Mouse (Mus musculus) midbrain, postnatal 0 days (tissue): ENCODE measurements around the gene Gm11564. TPM values are rescaled to one million over a fixed set of nuclear protein-coding genes. Genes with fewer than 3 reads are reported as not detected.
"Not testable (repeated sequence)": the region's sequence is repeated elsewhere in the genome, so short reads cannot be mapped to it uniquely, and the experiment has no call there.

Experiments used
- ATAC-seq: fragments of 200-750 bp; cut with Nextera tagmentation; 2 replicates; pipeline ENCODE4 v1.8.0; 2017; ENCODE audit warnings: moderate number of reproducible peaks, mild to moderate bottlenecking, moderate TSS enrichment, moderate library complexity; ENCODE audit not compliant: low FRiP score
- DNase-seq: peaks from one replicate; pipeline ENCODE4 v3.0.0-alpha.2; 2015; ENCODE audit warnings: low spot score
- H3K27ac ChIP-seq: fragments of 300-500 bp; sonication (generic); 2 replicates; pipeline ENCODE4 v1.5.1; 2014; ENCODE audit warnings: low read depth, mild to moderate bottlenecking, low read length, mixed read lengths
- H3K27me3 ChIP-seq: fragments of 300-500 bp; sonication (generic); 2 replicates; pipeline ENCODE4 v1.6.1; 2014; ENCODE audit warnings: low read length, control low read depth, mixed read lengths; ENCODE audit not compliant: insufficient read depth
- H3K36me3 ChIP-seq: fragments of 300-500 bp; sonication (generic); 2 replicates; pipeline ENCODE4 v1.6.1; 2014; ENCODE audit warnings: low read length, control low read depth, mixed read lengths; ENCODE audit not compliant: insufficient read depth
- H3K4me1 ChIP-seq: fragments of 300-500 bp; sonication (generic); 2 replicates; pipeline ENCODE4 v1.6.1; 2014; ENCODE audit warnings: mild to moderate bottlenecking, control low read depth, antibody characterized with exemption, low read length, mixed read lengths; ENCODE audit not compliant: insufficient read depth
- H3K4me2 ChIP-seq: fragments of 300-500 bp; sonication (generic); 2 replicates; pipeline ENCODE4 v1.6.1; 2014; ENCODE audit warnings: low read depth, mild to moderate bottlenecking, low read length, mixed read lengths; ENCODE audit not compliant: poor library complexity, severe bottlenecking
- H3K4me3 ChIP-seq: fragments of 300-500 bp; sonication (generic); 2 replicates; pipeline ENCODE4 v1.5.1; 2014; ENCODE audit warnings: low read depth, mild to moderate bottlenecking, low read length, moderate library complexity
- H3K9ac ChIP-seq: fragments of 300-500 bp; sonication (generic); replicated peaks from 2 replicates; pipeline ENCODE4 v1.6.1; 2014; ENCODE audit warnings: mild to moderate bottlenecking, low read length, moderate library complexity, mixed read lengths; ENCODE audit not compliant: poor library complexity, severe bottlenecking
- H3K9me3 ChIP-seq: fragments of 300-500 bp; sonication (generic); 2 replicates; pipeline ENCODE4 v1.6.1; 2016; ENCODE audit warnings: low read length, control low read depth
- CTCF ChIP-seq: IDR thresholded peaks from 2 replicates; pipeline ENCODE4 v1.5.1; 2016; ENCODE audit warnings: antibody characterized with exemption, mild to moderate bottlenecking
- WGBS: fragments of 180-500 bp; shearing (Covaris S2); extraction: QIAGEN DNeasy Blood & Tissue Kit; methylation state at CpG from one replicate; pipeline ENCODE4 v1.1.7; 2014; 5-methylcytosine and 5-hydroxymethylcytosine counted together
- polyA plus RNA-seq: library from polyadenylated mRNA; unstranded; fragments of >200 nt; fragmentation: Nextera tagmentation; extraction: Ambion mirVana; gene quantifications from 2 replicates; pipeline ENCODE4 v1.2.1, GENCODE M21; 2015
- total RNA-seq: library from RNA; depleted of rRNA; stranded (reverse); fragments of >200 nt; gene quantifications from 2 replicates; pipeline ENCODE4 v1.2.3, GENCODE M21; 2014

Gene Gm11564
- total and polyA plus RNA-seq, 2 experiments from 2014 or later = not detected

- H3K4me3 ChIP-seq = no peak overlapping the region
- H3K9ac ChIP-seq = no peak overlapping the region
- WGBS = 98% methylated on average over 2 of the region's 2 CpGs
- H3K4me1 ChIP-seq = no peaks in the 10 kb centered on the region
- DNase-seq = no peak
- no peak overlapping the region for H3K4me2 ChIP-seq
- H3K9me3 ChIP-seq = no peaks in the 10 kb centered on the region
- H3K27ac ChIP-seq = no peak overlapping the region
- no peaks in the 10 kb centered on the region for H3K36me3 ChIP-seq
- no peak for ATAC-seq
- TF ChIP-seq CTCF = no peak
- H3K27me3 ChIP-seq = no peaks in the 10 kb centered on the region
These were observed 31.3 kb upstream of the Gm11564 start for GRCm38 (mm10) chr11:99846746-99847145.

DNA sequence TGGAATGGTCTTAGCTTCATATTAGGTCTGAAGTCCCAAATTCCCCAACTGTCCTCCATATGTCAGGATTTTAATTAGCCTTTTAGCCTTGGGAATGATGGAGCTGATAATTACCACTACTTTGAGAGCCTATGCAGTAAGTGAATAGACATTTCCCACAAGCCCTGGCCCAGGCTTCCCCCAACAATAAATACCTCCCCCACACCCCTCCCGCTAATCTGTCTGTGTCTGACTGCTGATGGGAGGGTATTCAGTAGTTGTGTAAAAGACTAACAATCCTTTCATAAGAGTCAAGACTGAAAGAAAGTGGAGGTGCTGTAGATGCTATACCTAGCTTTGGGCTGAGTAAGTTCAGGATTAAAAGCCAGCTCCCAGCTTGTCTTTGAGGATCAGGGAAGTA, 26.7 kb upstream of the Gm11564 start:
- H3K4me2 ChIP-seq = no peak overlapping the region
- TF ChIP-seq CTCF = no peak
- ATAC-seq (no peak), DNase-seq (peak; percentile 40)
- no peak overlapping the region for H3K27ac ChIP-seq
- no peaks in the 10 kb centered on the region for H3K9me3 ChIP-seq
- no peaks in the 10 kb centered on the region for H3K4me1 ChIP-seq
- 81% methylated on average over 1 of the region's 1 CpGs for WGBS
- no peak overlapping the region for H3K4me3 ChIP-seq
- no peaks in the 10 kb centered on the region for H3K36me3 ChIP-seq
- no peaks in the 10 kb centered on the region for H3K27me3 ChIP-seq
- no peak overlapping the region for H3K9ac ChIP-seq

DNA sequence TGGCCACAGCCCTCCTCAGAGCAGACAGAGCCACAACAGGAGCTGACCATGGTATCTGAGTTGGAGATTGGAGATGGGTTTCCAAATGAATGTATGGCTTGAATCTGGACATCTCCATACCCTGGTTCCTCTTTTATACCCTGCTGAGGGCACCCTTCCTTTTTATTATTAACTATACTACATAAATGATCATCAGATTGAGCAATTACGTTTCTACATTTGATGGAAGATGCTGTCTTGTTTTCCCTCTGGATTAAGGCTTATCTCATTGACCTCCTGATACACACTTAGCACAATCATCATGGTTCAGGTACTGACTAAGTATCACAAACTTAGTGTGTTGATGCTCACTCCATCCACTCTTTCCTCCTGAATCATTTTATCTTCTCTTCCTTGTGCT, 22.5 kb upstream of the Gm11564 start, which contains the start of gene 2300003K06Rik:
TSS of gene 2300003K06Rik (minus strand) at position 101 of the 400 bp plus-strand sequence.
- no peaks in the 10 kb centered on the region for H3K27me3 ChIP-seq
- no peaks in the 10 kb centered on the region for H3K9me3 ChIP-seq
- no peak for TF ChIP-seq CTCF
- no peak within 1 kb of the TSS for H3K27ac ChIP-seq
- ATAC-seq (no peak), DNase-seq (no peak)
- 77% methylated on average over 1 of the region's 1 CpGs for WGBS
- H3K4me1 ChIP-seq = no peaks in the 10 kb centered on the region
- no peak within 1 kb of the TSS for H3K4me2 ChIP-seq
- H3K4me3 ChIP-seq = no peak within 1 kb of the TSS
- no peak within 1 kb of the TSS for H3K9ac ChIP-seq
- H3K36me3 ChIP-seq = no peaks in the 10 kb centered on the region

DNA sequence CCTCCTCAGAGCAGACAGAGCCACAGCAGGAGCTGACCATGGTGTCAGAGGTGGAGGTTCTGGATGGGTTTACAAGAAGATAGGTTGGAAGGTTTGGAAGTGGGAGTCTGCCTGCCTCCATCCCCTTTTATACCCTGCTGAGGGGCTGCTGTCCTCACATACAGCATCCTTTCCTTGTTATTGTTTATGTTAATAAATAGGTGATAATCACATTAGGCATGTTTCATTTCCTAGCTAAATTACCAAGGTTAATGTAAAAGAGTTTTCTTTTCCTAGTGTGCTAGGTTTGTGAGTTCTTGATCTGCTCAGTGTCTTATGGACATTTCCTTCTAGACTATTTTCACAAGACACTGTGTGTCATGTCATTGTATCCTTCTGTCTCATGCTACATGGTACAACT, 5.7 kb downstream of the Gm11564 start, which contains the start of gene Krtap4-13:
TSS of gene Krtap4-13 (minus strand) at position 101 of the 400 bp plus-strand sequence.
- DNase-seq, ATAC-seq, H3K9me3 ChIP-seq, H3K9ac ChIP-seq, H3K36me3 ChIP-seq, H3K27me3 ChIP-seq, H3K4me1 ChIP-seq, H3K4me3 ChIP-seq, H3K27ac ChIP-seq, H3K4me2 ChIP-seq: not testable (repeated sequence)

GRCm38 (mm10) chr11:99804346-99804745, 11.1 kb downstream of the Gm11564 start, which contains the start of gene Gm11554:
Gm11554 (minus strand) TSS chr11:99804446.
- not testable (repeated sequence) for H3K4me1 ChIP-seq, DNase-seq, H3K27me3 ChIP-seq, H3K4me2 ChIP-seq, H3K4me3 ChIP-seq, H3K27ac ChIP-seq, ATAC-seq, H3K9ac ChIP-seq, H3K36me3 ChIP-seq, H3K9me3 ChIP-seq
- no CpG with 5 or more reads among the region's 1 CpGs for WGBS

GRCm38 (mm10) chr11:99798832-99799231, 16.6 kb downstream of the Gm11564 start, which contains the start of gene Gm11569:
Gm11569 (minus strand) TSS chr11:99798932.
- WGBS = no CpG with 5 or more reads among the region's 1 CpGs
- H3K27ac ChIP-seq, DNase-seq, H3K36me3 ChIP-seq, ATAC-seq, H3K9ac ChIP-seq, H3K9me3 ChIP-seq, H3K4me3 ChIP-seq, H3K4me2 ChIP-seq, H3K27me3 ChIP-seq, H3K4me1 ChIP-seq: not testable (repeated sequence)
